In the genomic region with DNA sequence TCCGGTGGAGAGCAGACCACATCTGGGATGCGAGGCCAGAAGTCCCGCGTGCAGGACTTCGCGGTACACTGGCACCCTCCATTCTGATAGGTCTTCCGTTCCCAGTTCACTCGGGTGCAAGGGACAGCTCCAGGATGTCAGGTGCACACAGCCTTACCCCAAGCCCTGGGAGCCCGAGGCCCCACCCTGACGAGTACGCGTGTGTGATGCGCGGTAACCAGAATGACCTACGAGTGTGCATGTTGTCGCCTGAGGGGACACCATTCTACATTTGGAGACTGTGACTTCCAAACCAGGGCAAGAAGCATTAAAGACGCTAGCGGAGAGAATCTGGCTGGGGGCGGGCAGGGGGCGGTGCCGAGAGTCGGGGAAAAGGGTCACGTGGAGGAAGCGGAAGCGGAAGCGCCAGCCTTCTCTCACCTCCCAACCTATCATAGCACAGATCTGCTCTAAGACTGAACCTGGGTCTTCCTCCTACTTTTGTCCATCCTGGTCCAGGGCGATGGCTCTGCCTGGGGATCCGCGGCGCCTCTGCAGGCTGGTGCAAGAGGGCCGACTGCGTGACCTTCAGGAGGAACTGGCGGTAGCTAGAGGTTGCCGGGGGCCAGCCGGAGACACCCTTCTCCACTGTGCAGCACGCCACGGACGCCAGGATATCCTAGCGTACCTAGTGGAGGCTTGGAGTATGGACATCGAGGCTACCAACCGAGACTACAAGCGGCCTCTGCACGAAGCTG, we compare ENCODE assay signal across 8 mouse cellular contexts. TPM values are rescaled to one million over a fixed set of nuclear protein-coding genes. Genes with fewer than 3 reads are reported as not detected.
A peak's percentile ranks its signal among the peaks of the same experiment; 100 is the strongest.
DNase-seq lines count a peak whose midpoint lies in the region; ATAC-seq and TF ChIP-seq lines count a peak whose summit lies in the region.

No protein-coding gene starts in this region.

- H3K9ac ChIP-seq in CH12.LX (ENCODE audit: insufficient read depth, low read depth): peak overlapping the region; percentile 88
- peak overlapping the region; percentile 82 for H3K9ac ChIP-seq in forebrain, embryonic 11.5 days (ENCODE audit: low read length)
- H3K9ac ChIP-seq in heart, embryonic 16.5 days (ENCODE audit: low read length): peak overlapping the region; percentile 88
- peak overlapping the region; percentile 76 for H3K9ac ChIP-seq in liver, embryonic 15.5 days
- peak overlapping the region; percentile 62 for H3K9ac ChIP-seq in neural tube, embryonic 12.5 days

- peak overlapping the region; percentile 75 to 96 (median 94) for H3K4me3 ChIP-seq in CH12.LX (replicated peaks in 1 of 3; ENCODE audit: low read depth in 2 of 3, low read length in 2 of 3, poor library complexity in 1 of 3)
- peak overlapping the region; percentile 81 for H3K4me3 ChIP-seq in forebrain, embryonic 11.5 days (ENCODE audit: low read depth, low read length)
- peak overlapping the region; percentile 91 for H3K4me3 ChIP-seq in heart, embryonic 16.5 days (ENCODE audit: low read length)
- peak overlapping the region; percentile 87 for H3K4me3 ChIP-seq in liver, embryonic 15.5 days (replicated peaks)
- H3K4me3 ChIP-seq in neural tube, embryonic 12.5 days: peak overlapping the region; percentile 85

- in situ Hi-C loops in CH12.LX (cut with MboI; ENCODE audit: low pct_ligation_motif_present, low pct_unique_long_range_greater_than_20kb, low sequenced_read_pairs): no loop called here

- ATAC-seq in forebrain, embryonic 11.5 days (replicated peaks; ENCODE audit: low FRiP score): peak; percentile 88
- peak; percentile 78 for ATAC-seq in heart, embryonic 16.5 days (replicated peaks; ENCODE audit: extremely low read depth, insufficient read depth, low FRiP score)
- peak; percentile 79 for ATAC-seq in liver, embryonic 15.5 days (ENCODE audit: insufficient read depth)
- ATAC-seq in neural tube, embryonic 12.5 days (ENCODE audit: low FRiP score, low read depth): peak; percentile 90

- peaks cover 4 to 32% of the 10 kb centered on the region in 2 experiments for H3K4me1 ChIP-seq in CH12.LX (ENCODE audit: control insufficient read depth in 1 of 2, insufficient read depth in 2 of 2)
- peaks cover 2% of the 10 kb centered on the region; the same call in 1 of the 2 replicates for H3K4me1 ChIP-seq in forebrain, embryonic 11.5 days (replicated peaks; ENCODE audit: control insufficient read depth, insufficient read depth, low read length)
- peaks cover 21% of the 10 kb centered on the region for H3K4me1 ChIP-seq in heart, embryonic 16.5 days (ENCODE audit: control insufficient read depth, insufficient read depth, low read length)
- H3K4me1 ChIP-seq in liver, embryonic 15.5 days (replicated peaks): peaks cover 29% of the 10 kb centered on the region
- peaks cover 25% of the 10 kb centered on the region for H3K4me1 ChIP-seq in neural tube, embryonic 12.5 days

- dilution Hi-C loops in CH12.LX (cut with MboI; ENCODE audit: extremely low pct_ligation_motif_present, extremely low pct_unique_long_range_greater_than_20kb, low sequenced_read_pairs): no loop called here

- peaks cover 17 to 45% of the 10 kb centered on the region in 2 experiments for H3K36me3 ChIP-seq in CH12.LX (replicated peaks in 1 of 2; ENCODE audit: control insufficient read depth in 1 of 2, insufficient read depth in 1 of 2, low read length in 1 of 2)
- H3K36me3 ChIP-seq in forebrain, embryonic 11.5 days (ENCODE audit: control insufficient read depth, insufficient read depth, low read length): peaks cover 10% of the 10 kb centered on the region; the same call in 1 of the 2 replicates
- peaks cover 22% of the 10 kb centered on the region for H3K36me3 ChIP-seq in heart, embryonic 16.5 days (ENCODE audit: control insufficient read depth, insufficient read depth)
- peaks cover 25% of the 10 kb centered on the region for H3K36me3 ChIP-seq in liver, embryonic 15.5 days (replicated peaks)
- peaks cover 37% of the 10 kb centered on the region for H3K36me3 ChIP-seq in neural tube, embryonic 12.5 days

- H3K9me3 ChIP-seq in CH12.LX (replicated peaks; ENCODE audit: low read length): no peaks in the 10 kb centered on the region
- H3K9me3 ChIP-seq in forebrain, embryonic 11.5 days (ENCODE audit: control insufficient read depth, low read length): no peaks in the 10 kb centered on the region
- no peaks in the 10 kb centered on the region for H3K9me3 ChIP-seq in heart, embryonic 16.5 days (replicated peaks; ENCODE audit: control insufficient read depth, low read length)
- no peaks in the 10 kb centered on the region for H3K9me3 ChIP-seq in liver, embryonic 15.5 days (replicated peaks)
- H3K9me3 ChIP-seq in neural tube, embryonic 12.5 days: no peaks in the 10 kb centered on the region

- peaks cover 31% of the 10 kb centered on the region for H3K79me2 ChIP-seq in CH12.LX (replicated peaks; ENCODE audit: control insufficient read depth, extremely low read depth, insufficient read depth, poor library complexity, severe bottlenecking)

- peak overlapping the region; percentile 89; the same call in 1 of the 2 replicates for H3K4me2 ChIP-seq in CH12.LX (ENCODE audit: insufficient read depth, low read depth, poor library complexity, severe bottlenecking)
- H3K4me2 ChIP-seq in forebrain, embryonic 11.5 days (ENCODE audit: low read depth, low read length, severe bottlenecking): peak overlapping the region; percentile 82
- H3K4me2 ChIP-seq in heart, embryonic 16.5 days (ENCODE audit: low read depth, low read length): peak overlapping the region; percentile 93
- peak overlapping the region; percentile 99 for H3K4me2 ChIP-seq in liver, embryonic 15.5 days
- H3K4me2 ChIP-seq in neural tube, embryonic 12.5 days (replicated peaks): peak overlapping the region; percentile 87

- no peaks in the 10 kb centered on the region for H3K27me3 ChIP-seq in CH12.LX (replicated peaks)
- H3K27me3 ChIP-seq in forebrain, embryonic 11.5 days (ENCODE audit: control insufficient read depth, insufficient read depth, low read length): no peaks in the 10 kb centered on the region
- H3K27me3 ChIP-seq in heart, embryonic 16.5 days (ENCODE audit: control insufficient read depth, insufficient read depth, low read length): no peaks in the 10 kb centered on the region
- no peaks in the 10 kb centered on the region for H3K27me3 ChIP-seq in liver, embryonic 15.5 days
- no peaks in the 10 kb centered on the region for H3K27me3 ChIP-seq in neural tube, embryonic 12.5 days (replicated peaks)

- no peak for TF ChIP-seq RAD21 in CH12.LX (IDR thresholded peaks at IDR 0.05; ENCODE audit: low read depth, low read length)

- TF ChIP-seq EP300 in CH12.LX (IDR thresholded peaks at IDR 0.05; ENCODE audit: low read length): no peak

- WGBS in forebrain, embryonic 11.5 days: under 1% methylated on average over 43 of the region's 43 CpGs
- under 1% methylated on average over 43 of the region's 43 CpGs for WGBS in heart, embryonic 16.5 days
- WGBS in liver, embryonic 15.5 days (ENCODE audit: insufficient replicate concordance): under 1% methylated on average over 43 of the region's 43 CpGs
- under 1% methylated on average over 43 of the region's 43 CpGs for whole genome bisulfite sequencing in neural tube, embryonic 12.5 days

- peak in 1 of 2 experiments; percentile 7; a peak in 1 of 4 replicates for TF ChIP-seq CTCF in CH12.LX (conservative IDR thresholded peaks at IDR 0.05 in 1 of 2, IDR thresholded peaks at IDR 0.05 in 1 of 2; ENCODE audit: low read depth in 2 of 2, low read length in 2 of 2)

- peak; percentile 93 for DNase-seq in CH12.LX (ENCODE audit: extremely low read depth)
- peak; percentile 84 for DNase-seq in c-Kit-positive CD71-positive TER-119-negative erythroid progenitor cells, embryonic 14.5 days (ENCODE audit: low read depth)
- peak; percentile 91 for DNase-seq in forebrain, embryonic 11.5 days (ENCODE audit: low spot score)
- DNase-seq in kidney, postnatal 36 days: peak; percentile 90 to 94
- DNase-seq in telencephalon, adult 2 months (ENCODE audit: low read depth, low spot score): peak; percentile 95

- TF ChIP-seq POLR2A in CH12.LX (IDR thresholded peaks at IDR 0.05; ENCODE audit: low read depth, low read length): peak; percentile 79

- H3K27ac ChIP-seq in CH12.LX (ENCODE audit: insufficient read depth, low read depth): peak overlapping the region; percentile 84
- peak overlapping the region; percentile 90 for H3K27ac ChIP-seq in forebrain, embryonic 11.5 days (ENCODE audit: low read depth, low read length)
- peak overlapping the region; percentile 99 for H3K27ac ChIP-seq in heart, embryonic 16.5 days (ENCODE audit: low read length)
- peak overlapping the region; percentile 92 for H3K27ac ChIP-seq in liver, embryonic 15.5 days (replicated peaks)
- peak overlapping the region; percentile 87 for H3K27ac ChIP-seq in neural tube, embryonic 12.5 days

TF ChIP-seq in CH12.LX, 34 proteins besides CTCF, POLR2A, EP300 and RAD21 (continues in another document):
- TF ChIP-seq UBTF (IDR thresholded peaks at IDR 0.05; ENCODE audit: low read depth, low read length): no peak
- peak; percentile 51; the same call in 1 of the 2 replicates for TF ChIP-seq MXI1 (IDR thresholded peaks at IDR 0.05; ENCODE audit: low read depth, low read length)
- no peak for TF ChIP-seq ZNF384 (IDR thresholded peaks at IDR 0.05; ENCODE audit: low read depth, low read length)
- TF ChIP-seq ZC3H11A (IDR thresholded peaks at IDR 0.05; ENCODE audit: low read depth, low read length): no peak
- peak; percentile 66; the same call in 1 of the 2 replicates for TF ChIP-seq KAT2A (IDR thresholded peaks at IDR 0.05; ENCODE audit: insufficient replicate concordance, low read length)
- peak; percentile 59; the same call in 1 of the 2 replicates for TF ChIP-seq BHLHE40 (IDR thresholded peaks at IDR 0.05; ENCODE audit: low read depth, low read length)
- peak; percentile 90 for TF ChIP-seq SIN3A (IDR thresholded peaks at IDR 0.05; ENCODE audit: low read length)
- TF ChIP-seq HCFC1 (IDR thresholded peaks at IDR 0.05; ENCODE audit: low read depth, low read length): peak; percentile 82

RNA-seq across cellular contexts. Expression of a gene that starts 0.6 kb away (rescaled TPM):
- total RNA-seq in CH12.LX (2012; rRNA removed) (19.9 and 23.0 TPM in 2 replicates), CH12.LX (2014; rRNA removed) (22.4 and 24.2 TPM in 2 replicates)
- polyA plus RNA-seq in CH12.LX (2012; ENCODE audit: insufficient read length, low read depth): 20.1 and 23.0 TPM in 2 replicates
- polyA plus RNA-seq in forebrain, embryonic 11.5 days (2014; fragmentation: Nextera tagmentation; extraction: Ambion mirVana): 33.2 and 34.8 TPM in 2 replicates
- 34.9 and 38.4 TPM in 2 replicates for polyA plus RNA-seq in heart, embryonic 16.5 days (2015; fragmentation: Nextera tagmentation; extraction: Ambion mirVana)
- polyA plus RNA-seq in liver, embryonic 15.5 days (2015; fragmentation: Nextera tagmentation; extraction: Ambion mirVana): 8.7 and 10.9 TPM in 2 replicates
- polyA plus RNA-seq in neural tube, embryonic 12.5 days (2016; fragmentation: Nextera tagmentation; extraction: Ambion mirVana): 52.9 and 61.4 TPM in 2 replicates

RNA-seq across cellular contexts. Expression of a gene that starts 0.9 kb away (rescaled TPM):
- total RNA-seq in CH12.LX (2012; rRNA removed): 34.1 and 46.4 TPM in 2 replicates
- total RNA-seq in CH12.LX (2014; rRNA removed): 35.2 and 39.9 TPM in 2 replicates
- polyA plus RNA-seq in CH12.LX (2012; ENCODE audit: insufficient read length, low read depth): 30.2 and 46.5 TPM in 2 replicates
- 122 and 127 TPM in 2 replicates for polyA plus RNA-seq in forebrain, embryonic 11.5 days (2014; fragmentation: Nextera tagmentation; extraction: Ambion mirVana)
- 109 and 113 TPM in 2 replicates for polyA plus RNA-seq in heart, embryonic 16.5 days (2015; fragmentation: Nextera tagmentation; extraction: Ambion mirVana)
- 24.7 and 27.5 TPM in 2 replicates for polyA plus RNA-seq in liver, embryonic 15.5 days (2015; fragmentation: Nextera tagmentation; extraction: Ambion mirVana)
- polyA plus RNA-seq in neural tube, embryonic 12.5 days (2016; fragmentation: Nextera tagmentation; extraction: Ambion mirVana): 139 and 150 TPM in 2 replicates

Comparison
In these comparisons a context has a peak if more than half of its experiments do, and no peak if none do; other contexts are left out.
1. Peak in every context shown above with its lines: DNase-seq, ATAC-seq, H3K4me3 ChIP-seq and H3K27ac ChIP-seq.